Mouse (Mus musculus): Measurements from ENCODE around the gene Plxdc1.

Gene Plxdc1

DNA sequence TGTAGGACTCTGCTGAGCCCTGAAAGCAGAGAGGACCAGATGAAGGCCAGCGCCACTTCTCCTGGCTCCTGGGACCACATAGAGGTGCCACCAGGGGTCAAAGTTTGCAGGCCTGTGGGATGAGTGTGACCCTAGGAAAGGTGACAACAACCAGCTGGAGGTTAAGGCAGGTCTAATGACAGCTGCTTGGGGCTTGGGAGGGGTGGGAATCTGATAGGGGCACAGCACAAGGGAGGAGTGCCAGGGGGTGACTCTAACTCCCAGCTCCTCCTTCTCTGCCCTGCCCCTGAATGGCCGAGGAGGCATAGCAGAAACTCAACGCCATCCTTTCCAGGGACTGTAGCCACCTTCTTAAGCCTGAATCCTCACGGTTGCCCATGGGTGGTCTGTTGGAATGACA, 30.6 kb upstream of the Plxdc1 start:
- no peak for DNase-seq (ENCODE audit: inconsistent age in 2 of 2, low spot score in 1 of 2)

DNA sequence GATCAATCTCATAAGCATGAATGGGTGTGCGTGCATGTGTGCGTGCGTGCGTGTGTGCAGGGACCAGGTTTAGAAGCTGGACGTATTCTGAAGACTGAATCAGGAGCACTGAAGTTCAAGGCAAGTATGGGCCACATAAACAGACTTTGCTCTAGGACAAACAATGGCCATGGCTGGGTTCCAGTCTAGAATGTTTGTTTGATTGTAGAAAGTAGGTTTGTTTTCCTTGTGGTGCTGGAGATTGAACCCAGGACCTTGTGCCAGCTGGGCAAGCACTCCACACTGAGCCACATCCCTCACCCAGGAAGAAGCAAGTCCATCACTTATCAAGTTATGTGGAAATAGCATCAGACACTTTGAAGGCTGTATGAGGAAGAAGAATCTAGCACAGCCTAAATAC, 29.9 kb upstream of the Plxdc1 start:
- DNase-seq (ENCODE audit: inconsistent age in 2 of 2, low spot score in 1 of 2), result no peak

DNA sequence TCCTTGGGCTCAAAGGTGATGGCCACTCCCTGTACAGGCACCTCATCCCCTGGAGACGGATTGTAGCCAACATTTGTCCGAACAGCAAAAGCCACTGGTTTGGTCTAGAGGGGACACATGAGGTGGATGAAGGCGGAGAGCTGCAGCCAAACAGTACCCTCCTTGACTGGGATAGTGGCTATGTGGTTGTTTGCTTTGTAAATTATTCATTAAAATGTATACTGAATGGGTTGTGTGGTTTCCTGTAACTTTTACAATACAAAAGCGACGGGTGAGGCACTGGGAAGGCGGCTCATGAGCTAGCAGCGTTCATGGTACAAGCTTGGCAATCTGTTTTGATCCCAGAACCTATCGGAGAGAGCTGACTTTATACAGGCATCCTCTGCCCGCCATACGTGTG, 26.6 kb upstream of the Plxdc1 start:
- DNase-seq (ENCODE audit: inconsistent age in 2 of 2, low spot score in 1 of 2), result no peak

DNA sequence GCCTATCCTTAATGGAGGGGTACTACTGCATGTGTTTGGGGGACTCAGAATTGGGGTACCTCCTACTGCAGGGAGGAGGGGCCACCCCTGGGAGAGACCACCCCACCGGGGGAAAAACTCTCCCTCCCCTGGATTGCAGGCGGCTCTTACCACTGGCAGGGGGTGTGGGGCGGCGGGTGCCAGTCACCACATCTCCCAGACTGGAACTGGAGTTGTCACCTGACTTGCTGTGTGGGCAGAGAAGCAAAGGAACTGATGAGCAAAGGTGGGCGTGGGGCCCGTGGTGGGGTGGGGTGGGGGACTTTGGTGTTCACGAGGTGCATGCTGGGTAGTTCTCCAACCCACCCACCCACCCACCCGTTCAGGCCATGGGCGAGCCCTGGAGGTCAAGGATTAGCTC, 25.5 kb upstream of the Plxdc1 start:
- no peak for DNase-seq (ENCODE audit: inconsistent age in 2 of 2, low spot score in 1 of 2)

DNA sequence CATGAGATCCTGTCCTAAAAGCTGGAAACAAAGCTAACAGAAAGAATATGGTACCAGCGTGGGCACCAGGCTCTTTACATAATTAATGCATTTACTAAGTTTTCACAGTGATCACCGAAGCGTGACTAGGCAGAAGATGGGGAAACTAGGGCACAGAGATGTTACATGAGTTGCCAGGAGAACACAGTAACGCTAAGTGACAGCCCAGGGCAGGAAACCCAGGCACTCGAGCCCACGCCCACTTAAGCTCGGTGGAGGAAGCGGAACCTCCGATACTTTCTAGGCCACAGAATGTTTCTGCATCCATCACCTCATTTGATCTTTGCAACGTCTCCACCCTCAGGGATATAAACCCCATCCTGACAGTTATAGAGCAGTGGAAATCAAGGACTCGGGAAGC, 21.8 kb upstream of the Plxdc1 start:
- no peak for DNase-seq (ENCODE audit: inconsistent age in 2 of 2, low spot score in 1 of 2)

DNA sequence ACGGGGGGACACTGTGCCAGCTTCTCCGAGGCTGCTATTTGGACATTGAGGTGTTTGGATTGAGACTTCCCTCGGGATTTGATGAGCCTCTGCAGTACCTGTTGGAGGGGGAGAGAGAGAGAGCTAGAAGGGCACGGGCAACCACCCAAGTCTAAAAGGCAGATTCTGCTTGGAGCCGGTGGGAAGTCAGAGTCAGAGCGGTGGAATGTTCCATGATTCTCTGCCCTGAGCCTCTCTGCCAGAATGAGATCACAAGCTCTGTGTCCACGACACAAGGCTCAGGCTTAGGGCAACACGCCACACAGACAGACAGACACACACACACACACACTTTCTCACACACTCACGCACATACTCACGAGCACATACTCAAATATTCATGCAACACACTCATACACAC, 19.4 kb upstream of the Plxdc1 start:
- peak; percentile 74 to 75 for DNase-seq (ENCODE audit: inconsistent age in 2 of 2, low spot score in 1 of 2)

DNA sequence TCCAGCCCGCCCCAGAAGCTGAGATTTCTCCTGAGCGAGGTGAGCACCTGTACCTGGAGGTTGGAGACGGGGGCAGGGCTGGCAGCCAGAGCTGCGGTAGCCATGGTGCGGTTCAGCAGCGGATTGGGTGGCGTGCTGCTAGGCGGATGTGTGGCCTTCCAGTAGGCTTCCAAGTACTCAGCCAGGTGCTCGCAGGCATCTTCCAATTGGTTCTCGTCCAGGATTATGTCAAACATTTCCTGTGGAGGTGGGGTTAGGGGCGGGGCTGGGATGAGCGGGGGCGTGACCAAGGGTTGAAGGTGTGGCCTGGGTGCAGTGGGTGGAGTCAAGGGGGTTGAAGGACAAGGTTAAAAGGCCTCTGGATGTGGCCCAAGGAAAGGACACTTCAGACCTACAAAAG, 18.8 kb upstream of the Plxdc1 start:
- no peak for DNase-seq (ENCODE audit: inconsistent age in 2 of 2, low spot score in 1 of 2)

DNA sequence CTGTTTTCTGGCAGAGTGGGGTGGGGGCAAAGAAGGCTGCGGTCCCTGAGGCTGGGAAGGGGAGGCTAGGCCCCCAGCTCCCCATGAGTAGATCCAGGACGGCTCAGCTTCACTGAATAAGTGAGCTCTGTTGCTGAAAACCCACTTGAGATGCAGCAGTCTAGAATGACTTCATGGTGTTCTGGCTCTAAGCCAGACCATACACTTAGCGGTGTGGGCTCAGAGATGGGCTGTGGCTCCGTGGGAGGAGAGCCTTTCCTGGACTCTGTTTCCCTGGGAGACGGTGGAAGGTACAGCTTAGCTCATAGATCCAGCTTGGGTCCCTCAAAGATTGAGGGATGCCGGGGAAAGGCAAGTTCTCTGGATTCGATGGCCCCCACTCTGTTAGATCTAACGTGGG, 17.9 kb upstream of the Plxdc1 start:
- DNase-seq (ENCODE audit: inconsistent age in 2 of 2, low spot score in 1 of 2), result no peak

DNA sequence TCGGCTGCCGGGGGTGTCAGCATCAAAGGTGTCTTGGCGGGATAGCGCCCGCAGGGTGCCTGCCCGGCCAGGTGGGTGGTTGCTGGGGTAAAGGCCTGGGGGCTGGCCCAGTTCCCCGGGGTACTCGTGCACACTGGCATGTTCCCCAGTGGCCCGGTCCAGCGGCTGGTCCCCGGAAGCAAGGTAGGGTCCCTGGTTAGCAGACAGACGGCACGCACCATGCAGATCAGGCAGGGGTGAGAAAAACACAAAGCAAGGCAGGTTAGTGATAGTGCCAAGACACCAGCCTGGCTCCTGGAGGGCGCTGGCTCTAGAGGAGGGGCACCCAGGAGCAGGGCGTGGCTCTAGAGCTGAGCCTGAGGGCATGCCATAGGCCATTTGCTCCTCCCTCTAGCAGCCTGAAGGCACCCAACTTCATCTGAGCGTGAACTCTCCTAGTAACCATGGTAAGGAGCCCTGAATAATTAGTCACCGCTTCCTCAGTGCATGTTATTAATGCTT, 17.0 kb upstream of the Plxdc1 start:
- DNase-seq (ENCODE audit: inconsistent age in 2 of 2, low spot score in 1 of 2), result no peak

DNA sequence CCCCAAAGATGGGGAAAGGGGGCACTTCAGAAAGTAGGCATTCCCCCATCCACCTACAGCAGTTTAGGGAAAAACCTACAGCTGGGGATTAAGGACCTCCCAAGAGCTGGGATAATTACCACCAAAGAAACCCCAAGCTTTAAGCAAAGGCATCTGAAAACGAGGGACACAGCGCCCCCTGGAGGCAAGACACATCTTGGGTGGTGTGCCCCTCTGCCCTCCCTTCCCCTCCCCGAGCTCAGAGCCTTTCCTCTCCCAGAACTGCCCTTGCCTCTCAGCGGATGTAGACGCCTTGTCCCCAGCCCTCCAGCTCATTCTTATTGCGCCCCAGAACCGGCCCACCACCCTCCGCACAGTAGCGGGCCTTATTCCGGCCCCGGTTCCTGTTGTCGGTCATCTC, 16.4 kb upstream of the Plxdc1 start:
- peak; percentile 70 to 87 for DNase-seq (ENCODE audit: inconsistent age in 2 of 2, low spot score in 1 of 2)

DNA sequence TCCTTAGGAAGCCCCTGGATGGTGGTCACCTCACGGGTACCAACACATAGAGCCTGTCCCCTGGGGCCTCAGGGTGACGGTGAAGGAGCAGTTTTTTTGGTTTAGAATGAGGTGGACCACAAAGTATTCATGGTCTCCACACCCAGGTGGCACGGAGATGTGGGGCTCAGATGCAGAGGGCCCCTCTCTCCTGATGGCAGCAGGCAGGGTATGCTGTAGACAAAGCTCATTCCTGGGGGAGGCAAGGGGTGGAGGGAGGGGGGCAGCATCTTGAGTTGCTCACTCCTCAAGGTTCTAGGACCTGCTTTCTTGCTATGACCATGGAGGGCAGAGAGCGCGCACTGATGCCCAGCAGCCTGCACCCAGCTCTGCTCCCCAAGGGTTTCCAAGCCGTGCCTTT, 15.7 kb upstream of the Plxdc1 start:
- no peak for DNase-seq (ENCODE audit: inconsistent age in 2 of 2, low spot score in 1 of 2)

DNA sequence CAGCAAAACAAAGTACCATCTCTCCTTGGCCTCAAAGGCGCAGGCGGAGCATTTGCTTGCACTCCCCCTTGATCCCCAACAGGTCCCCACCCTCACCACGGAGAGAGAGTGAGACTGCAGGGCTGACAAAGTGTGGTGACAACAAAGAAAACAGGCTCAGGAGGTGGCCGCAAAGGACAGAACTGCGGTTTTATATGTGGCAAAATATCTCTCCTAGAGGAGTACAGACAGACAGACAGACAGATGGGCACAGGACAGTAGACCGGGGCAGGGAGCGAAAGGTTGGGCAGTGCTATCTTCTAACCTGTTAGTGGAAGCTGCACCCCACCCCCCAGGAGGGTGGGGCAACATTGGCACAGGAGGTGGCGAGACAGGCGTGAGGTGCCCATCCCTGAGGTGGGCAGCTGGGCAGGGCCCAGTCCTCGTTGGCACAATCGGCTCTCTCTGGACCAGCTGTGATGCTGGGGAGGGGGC, 15.1 kb upstream of the Plxdc1 start:
- no peak for DNase-seq (ENCODE audit: inconsistent age in 2 of 2, low spot score in 1 of 2)

DNA sequence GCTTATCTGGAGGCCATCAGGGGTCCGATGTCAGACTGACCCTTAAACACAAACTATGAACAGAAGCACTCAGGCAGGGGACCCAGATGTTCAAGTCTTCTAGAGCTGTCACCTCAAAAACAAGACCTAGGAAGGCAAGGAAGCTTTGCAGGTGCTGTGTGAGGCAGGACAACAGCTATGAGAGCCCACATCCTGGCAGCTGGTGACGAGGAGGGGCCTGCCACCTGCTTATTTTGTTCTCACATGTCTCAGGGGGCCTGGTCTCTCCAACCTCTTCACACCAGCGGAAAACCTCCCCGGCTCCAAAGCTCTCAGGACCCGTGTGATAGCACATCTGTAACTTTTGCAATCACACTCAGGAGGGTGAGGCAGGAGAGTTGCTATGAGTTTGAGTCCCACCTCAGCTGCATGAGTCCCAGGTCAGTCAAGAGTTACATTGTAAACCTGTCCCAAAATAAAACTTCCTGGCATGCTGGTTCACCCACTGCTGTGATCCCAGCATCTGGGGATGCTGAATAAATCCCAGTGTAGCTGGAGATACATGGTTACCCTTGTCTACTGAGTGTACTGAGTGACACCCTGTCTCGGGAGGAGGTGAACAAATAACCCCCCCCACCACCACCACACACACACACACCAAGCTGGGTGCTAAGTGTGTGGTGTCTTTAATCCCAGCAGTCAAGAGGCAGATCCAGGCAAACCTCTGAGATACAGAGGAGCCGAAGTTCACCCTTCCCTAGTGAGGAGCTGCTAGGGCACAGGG, 14.3 kb upstream of the Plxdc1 start:
- DNase-seq (ENCODE audit: inconsistent age in 2 of 2, low spot score in 1 of 2), result no peak

DNA sequence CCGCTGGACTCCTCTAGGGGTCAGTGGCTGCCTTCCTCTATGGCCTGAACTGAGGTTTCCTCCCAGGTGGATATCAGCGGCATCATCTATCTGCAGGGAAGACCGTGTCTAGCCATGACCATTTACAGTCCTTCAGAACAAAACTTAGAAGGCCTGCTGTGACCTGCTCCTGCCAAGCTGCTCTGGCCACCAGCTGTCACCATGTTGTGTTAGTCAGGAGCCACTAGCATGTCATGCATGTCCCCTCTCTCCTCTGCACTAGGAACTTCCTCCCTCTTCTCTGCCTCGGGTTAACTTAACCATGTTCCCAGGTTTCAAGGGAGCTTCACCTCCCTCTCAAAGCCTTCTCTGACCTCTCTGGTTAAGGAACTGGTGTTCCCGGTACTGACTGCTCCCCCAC, 13.5 kb upstream of the Plxdc1 start:
- no peak for DNase-seq (ENCODE audit: inconsistent age in 2 of 2, low spot score in 1 of 2)

DNA sequence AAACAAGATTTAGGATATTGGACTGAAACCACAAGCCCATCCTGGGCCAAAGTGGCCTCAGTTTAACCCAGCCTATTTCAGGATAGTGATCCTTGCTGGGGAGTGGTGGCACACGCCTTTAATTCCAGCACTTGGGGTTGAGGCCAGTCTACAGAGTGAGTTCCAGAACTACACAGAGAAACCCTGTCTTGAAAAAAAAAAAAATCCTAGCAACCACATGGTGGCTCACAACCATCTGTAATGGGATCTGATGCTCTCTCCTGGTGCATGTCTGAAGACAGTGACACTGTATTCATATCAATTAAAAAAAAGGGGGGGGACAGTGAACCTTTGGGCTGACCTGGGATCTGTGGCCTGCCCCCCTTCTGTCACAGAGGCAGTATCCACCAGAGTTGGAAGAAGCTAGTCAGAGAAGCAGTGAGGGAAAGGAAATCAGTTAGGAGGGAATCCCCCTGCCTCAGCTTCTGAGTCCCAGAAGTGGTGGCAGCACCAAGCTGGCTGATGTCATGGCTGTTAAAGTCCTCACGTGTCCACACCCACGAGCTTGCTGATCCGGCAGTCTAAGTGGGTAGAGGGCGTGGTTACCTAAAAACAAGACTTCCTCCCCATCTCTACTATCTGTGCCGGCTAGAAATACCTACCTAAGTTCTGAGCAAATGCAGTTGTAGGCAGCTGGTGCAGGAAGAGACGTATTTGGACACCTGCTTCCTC, 12.8 kb upstream of the Plxdc1 start:
- DNase-seq (ENCODE audit: inconsistent age in 2 of 2, low spot score in 1 of 2), result no peak

DNA sequence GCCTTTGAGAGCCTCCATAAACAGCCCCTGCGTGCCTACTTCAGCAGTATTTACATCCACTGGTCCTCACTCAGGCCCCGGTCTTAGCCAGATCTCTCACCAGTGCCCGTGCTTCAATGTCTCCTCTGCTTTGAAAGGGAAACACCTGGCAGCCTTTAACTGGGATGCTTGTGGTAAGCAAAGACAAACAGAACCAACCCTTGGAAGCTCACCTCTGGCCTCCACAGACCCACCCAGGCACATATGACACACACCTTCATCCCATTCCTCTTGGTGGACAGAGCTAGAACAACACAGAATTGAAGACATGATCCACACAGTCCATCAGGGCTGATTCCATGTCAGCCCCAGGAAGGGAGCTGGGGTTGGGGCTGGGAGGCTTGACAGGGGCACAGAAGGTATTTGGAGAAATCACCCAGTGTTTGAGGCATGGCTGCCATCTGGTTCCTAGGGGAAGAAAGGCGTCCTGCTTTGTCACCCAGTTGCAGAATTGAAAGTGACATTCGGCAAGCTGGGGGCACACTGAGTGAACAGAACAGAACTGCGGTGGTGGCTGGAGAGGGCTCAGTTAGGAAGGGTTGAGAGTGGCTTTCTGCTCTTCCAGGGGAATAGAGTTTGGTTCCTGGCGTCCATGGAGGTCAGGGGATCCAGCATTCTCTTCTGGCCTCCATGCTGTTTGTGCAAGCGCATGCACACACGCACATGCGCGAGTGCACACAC, 12.0 kb upstream of the Plxdc1 start:
- no peak for DNase-seq (ENCODE audit: inconsistent age in 2 of 2, low spot score in 1 of 2)

DNA sequence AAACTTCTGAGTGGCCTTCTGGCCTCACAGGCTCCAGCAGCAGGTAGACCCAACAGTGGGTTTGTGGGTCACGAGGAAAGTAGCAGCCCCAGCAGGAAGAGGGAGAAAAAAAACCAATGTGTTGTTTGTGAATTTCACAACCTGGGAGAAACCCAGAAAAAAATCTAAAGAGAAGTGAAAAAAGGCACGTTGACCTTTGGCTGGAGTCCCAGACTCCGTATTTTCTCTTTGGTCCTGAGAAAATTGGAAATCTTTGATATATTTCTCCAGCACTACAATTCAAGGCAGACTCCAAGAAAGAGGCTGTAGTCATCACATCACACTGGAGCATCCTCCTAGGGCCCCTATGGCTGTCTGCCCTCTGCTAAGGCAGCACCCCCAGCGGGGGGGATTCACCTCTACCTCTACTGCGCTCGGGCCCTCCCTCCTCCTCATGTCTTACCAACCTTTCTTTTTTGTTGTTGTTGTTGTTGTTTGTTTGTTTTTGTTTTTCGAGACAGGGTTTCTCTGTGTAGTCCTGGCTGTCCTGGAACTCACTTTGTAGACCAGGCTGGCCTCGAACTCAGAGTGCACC, 11.2 kb upstream of the Plxdc1 start:
- peak in 1 of 2 experiments; percentile 61 for DNase-seq (ENCODE audit: inconsistent age in 2 of 2, low spot score in 1 of 2)

DNA sequence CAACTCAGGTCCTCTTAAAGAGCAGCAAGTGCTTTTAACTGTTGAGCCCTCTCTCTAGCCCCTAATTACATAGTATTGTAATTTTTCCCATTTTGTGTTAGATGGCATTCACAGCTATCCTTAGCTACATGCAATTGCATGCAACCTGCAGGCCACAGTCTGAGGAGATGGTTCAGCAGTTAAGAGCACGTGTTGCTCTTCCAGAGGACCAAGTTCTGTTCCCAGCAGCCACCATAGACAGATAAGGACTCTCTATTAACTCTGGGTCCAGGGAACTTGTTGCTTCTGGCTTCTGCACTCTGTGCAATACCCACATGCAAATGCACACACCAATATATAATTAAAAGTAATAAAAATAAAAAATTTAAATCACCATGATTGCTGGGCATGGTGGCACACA, 10.4 kb upstream of the Plxdc1 start:
- no peak for DNase-seq (ENCODE audit: inconsistent age in 2 of 2, low spot score in 1 of 2)

DNA sequence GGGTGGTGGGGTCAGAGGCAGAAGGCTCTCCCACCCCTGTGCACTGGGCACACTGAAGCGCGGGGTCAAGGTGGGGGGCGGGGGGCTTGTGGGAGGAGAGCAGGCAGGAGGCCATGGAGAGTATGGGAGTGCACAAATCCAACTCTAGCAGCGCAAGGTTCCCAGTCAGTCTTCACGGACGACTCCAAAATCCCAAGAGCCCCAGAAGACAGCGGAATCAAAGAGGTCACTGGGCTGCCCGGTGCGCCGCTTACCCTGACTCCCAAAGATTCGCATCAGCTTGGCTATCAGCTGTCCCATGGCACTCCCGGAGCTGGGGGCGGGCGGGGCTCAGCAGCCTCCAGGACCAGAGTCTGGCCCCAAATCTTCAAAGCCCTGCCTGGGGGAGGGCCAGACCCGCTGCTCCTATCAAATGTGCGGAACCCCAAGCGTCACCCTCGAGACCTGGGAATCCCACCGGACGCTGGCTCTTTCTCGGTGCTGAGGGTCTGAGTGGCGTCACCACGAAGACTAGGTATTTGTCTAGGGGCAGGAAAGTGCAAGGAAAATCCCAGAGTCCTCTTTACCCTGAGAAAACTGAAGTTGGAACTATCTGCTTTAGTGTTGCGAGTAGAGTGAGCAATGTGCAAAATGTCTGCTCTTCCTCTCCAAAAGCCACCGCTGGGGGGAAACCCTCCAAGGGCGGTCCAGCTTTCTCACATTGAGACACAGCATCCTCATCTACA, 9.5 kb upstream of the Plxdc1 start, which contains the start of gene Arl5c:
Gene Arl5c (minus strand): TSS at position 618 of the 725 bp plus-strand sequence.
- peak; percentile 54 to 71 for DNase-seq (ENCODE audit: inconsistent age in 2 of 2, low spot score in 1 of 2)

DNA sequence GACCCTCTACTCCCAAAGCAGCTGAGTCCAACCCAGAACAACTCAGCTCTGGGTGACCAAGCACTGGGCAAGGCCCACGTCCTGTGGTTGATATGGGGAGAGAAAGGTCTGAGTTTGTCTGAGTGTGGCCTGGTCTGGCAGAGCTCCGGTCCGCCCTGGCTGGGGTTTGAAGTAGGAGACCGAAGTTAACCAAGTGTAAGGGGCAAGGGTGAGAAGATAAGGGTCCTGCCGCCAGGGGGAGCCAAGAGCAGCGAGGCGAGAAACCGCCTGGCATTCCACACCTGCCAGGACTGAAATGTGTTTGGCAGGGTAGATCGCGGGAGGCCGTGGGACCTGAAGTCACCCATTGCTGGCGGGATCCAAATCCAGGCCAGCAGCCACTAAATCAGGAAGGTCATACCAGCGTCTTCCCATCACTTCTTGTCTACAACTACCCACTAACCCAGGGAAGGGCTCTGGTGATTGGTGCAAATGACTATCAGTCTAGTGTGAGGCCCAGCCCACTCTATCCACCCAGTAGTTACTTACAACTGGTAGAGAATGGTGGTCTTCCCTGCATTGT, 8.4 kb upstream of the Plxdc1 start:
- DNase-seq (ENCODE audit: inconsistent age in 2 of 2, low spot score in 1 of 2), result peak; percentile 83 to 94
